Mouse (Mus musculus) lung, postnatal 0 days (tissue): ENCODE measurements around the gene Mocs1. TPM values are rescaled to one million over a fixed set of nuclear protein-coding genes. Genes with fewer than 3 reads are reported as not detected.
A peak's percentile ranks its signal among the peaks of the same experiment; 100 is the strongest.

Source experiments
- ATAC-seq: fragments of 200-750 bp; cut with Nextera tagmentation; 2 replicates; pipeline ENCODE4 v1.8.0; 2017; ENCODE audit warnings: moderate library complexity
- DNase-seq: peaks from one replicate; pipeline ENCODE4 v3.0.0-alpha.2; 2016; ENCODE audit warnings: low spot score
- H3K27ac ChIP-seq: fragments of 300-500 bp; sonication (generic); 2 replicates; pipeline ENCODE4 v1.5.1; 2014; ENCODE audit warnings: antibody characterized with exemption, mild to moderate bottlenecking, low read length, mixed read lengths
- H3K27me3 ChIP-seq: fragments of 300-500 bp; sonication (generic); replicated peaks from 2 replicates; pipeline ENCODE4 v1.6.1; 2014; ENCODE audit warnings: low read length, mixed read lengths; ENCODE audit not compliant: insufficient read depth
- H3K36me3 ChIP-seq: fragments of 300-500 bp; sonication (generic); 2 replicates; pipeline ENCODE4 v1.6.1; 2014; ENCODE audit warnings: low read length, mixed read lengths; ENCODE audit not compliant: insufficient read depth
- H3K4me1 ChIP-seq: fragments of 300-500 bp; sonication (generic); 2 replicates; pipeline ENCODE4 v1.6.1; 2014; ENCODE audit warnings: antibody characterized with exemption, low read depth, low read length, mixed read lengths; ENCODE audit not compliant: insufficient read depth
- H3K4me2 ChIP-seq: fragments of 300-500 bp; sonication (generic); replicated peaks from 2 replicates; pipeline ENCODE4 v1.6.1; 2014; ENCODE audit warnings: low read depth, mild to moderate bottlenecking, low read length, moderate library complexity, mixed read lengths
- H3K4me3 ChIP-seq: fragments of 300-500 bp; sonication (generic); 2 replicates; pipeline ENCODE4 v1.5.1; 2014; ENCODE audit warnings: low read depth, low read length
- H3K9ac ChIP-seq: fragments of 300-500 bp; sonication (generic); replicated peaks from 2 replicates; pipeline ENCODE4 v1.6.1; 2014; ENCODE audit warnings: low read depth, mild to moderate bottlenecking
- H3K9me3 ChIP-seq: fragments of 300-500 bp; sonication (generic); 2 replicates; pipeline ENCODE4 v1.6.1; 2016; ENCODE audit warnings: low read length, mixed read lengths
- CTCF ChIP-seq: IDR thresholded peaks from 2 replicates; pipeline ENCODE4 v1.5.1; 2016; ENCODE audit warnings: antibody characterized with exemption, mild to moderate bottlenecking
- EP300 ChIP-seq: IDR thresholded peaks from 2 replicates; pipeline ENCODE4 v1.6.1; 2016; ENCODE audit warnings: antibody characterized with exemption, mild to moderate bottlenecking, control low read depth
- WGBS: fragments of 180-500 bp; shearing (Covaris S2); extraction: QIAGEN DNeasy Blood & Tissue Kit; methylation state at CpG from one replicate; pipeline ENCODE4 v1.1.7; 2014; 5-methylcytosine and 5-hydroxymethylcytosine counted together
- polyA plus RNA-seq: library from polyadenylated mRNA; unstranded; fragments of >200 nt; fragmentation: Nextera tagmentation; extraction: Ambion mirVana; gene quantifications from 2 replicates; pipeline ENCODE4 v1.2.1, GENCODE M21; 2015

The Mocs1 gene
- polyA plus RNA-seq, 1 experiment from 2014 or later: 7.2 TPM

DNA sequence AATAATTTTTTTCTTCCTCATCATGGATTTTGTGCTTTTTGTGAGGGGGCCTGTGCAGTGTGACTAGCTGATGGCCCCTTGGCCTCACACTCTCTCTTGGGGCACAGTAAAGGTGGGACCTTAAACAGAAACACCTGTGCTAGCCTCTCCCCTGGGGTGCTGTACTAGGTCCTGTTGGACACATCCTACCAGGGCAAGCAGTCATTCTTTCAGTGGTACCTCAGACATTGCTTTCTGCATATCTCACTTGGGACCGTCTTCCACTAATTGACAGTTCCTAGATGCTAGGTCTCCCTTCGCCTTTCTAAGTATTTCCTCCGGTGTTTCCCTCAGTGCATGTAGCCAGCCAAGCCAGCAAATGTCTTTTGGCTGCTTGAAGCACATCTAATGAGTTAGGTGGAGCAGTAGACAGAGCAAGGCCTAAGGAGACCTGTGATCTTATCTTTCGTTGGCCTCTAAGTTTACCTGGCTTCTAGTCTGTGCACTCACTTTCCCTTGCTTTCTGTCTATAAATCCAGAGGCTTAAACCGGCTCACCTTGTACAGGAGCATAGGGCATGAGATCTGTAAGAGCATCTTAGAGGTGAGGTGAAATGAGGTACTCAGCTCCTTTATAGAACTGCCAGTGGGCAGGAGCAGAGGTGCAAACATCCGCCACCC is 1.4 kb downstream of the Mocs1 start:
- no peak for DNase-seq
- Histone ChIP-seq H3K9me3 (no peaks in the 10 kb centered on the region), H3K27me3 (no peaks in the 10 kb centered on the region), H3K36me3 (peaks cover 12% of the 10 kb centered on the region; the same call in 1 of the 2 replicates), H3K4me2 (peak overlapping the region; percentile 76), H3K27ac (peak overlapping the region; percentile 91), H3K4me3 (peak overlapping the region; percentile 67), H3K4me1 (peaks cover 18% of the 10 kb centered on the region; the same call in 1 of the 2 replicates), H3K9ac (peak overlapping the region; percentile 32; the same call in 1 of the 2 replicates)
- ATAC-seq: no peak
- TF ChIP-seq EP300 (no peak), CTCF (no peak)
- 68% methylated on average over 6 of the region's 6 CpGs for WGBS

DNA sequence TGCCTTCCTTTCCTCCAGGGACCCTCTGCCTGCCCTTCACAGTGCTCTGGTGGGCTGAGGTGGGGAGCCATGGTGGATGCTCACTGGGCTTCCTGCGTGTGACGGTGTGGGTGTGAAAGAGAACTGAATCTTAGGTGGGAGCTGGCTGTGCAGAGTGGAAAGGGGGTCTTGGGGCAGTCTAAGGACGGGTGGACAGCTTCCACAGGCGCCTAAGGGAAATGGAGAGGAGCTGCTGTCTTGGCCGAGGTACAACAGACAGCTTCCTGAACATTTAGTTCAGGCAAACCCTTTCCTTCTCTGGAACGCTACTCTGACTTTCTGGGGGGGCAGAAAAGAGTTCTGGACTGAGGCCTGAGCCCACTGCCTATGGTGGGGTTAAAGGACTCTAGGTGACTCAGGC is 2.0 kb downstream of the Mocs1 start:
- H3K36me3 ChIP-seq: peaks cover 12% of the 10 kb centered on the region
- H3K27ac ChIP-seq: peak overlapping the region; percentile 91; the same call in 1 of the 2 replicates
- H3K27me3 ChIP-seq: no peaks in the 10 kb centered on the region
- peaks cover 18% of the 10 kb centered on the region; the same call in 1 of the 2 replicates for H3K4me1 ChIP-seq
- H3K4me2 ChIP-seq: peak overlapping the region; percentile 76
- H3K4me3 ChIP-seq: 0 out of 2 replicates have a peak overlapping the region, but pooled peaks have one; percentile 67
- peak overlapping the region; percentile 32; the same call in 1 of the 2 replicates for H3K9ac ChIP-seq
- no peak for ATAC-seq
- no peaks in the 10 kb centered on the region for H3K9me3 ChIP-seq
- WGBS: 43% methylated on average over 6 of the region's 6 CpGs
- peak; percentile 44 for DNase-seq
- TF ChIP-seq EP300 (peak; percentile 36; the same call in 1 of the 2 replicates), CTCF (no peak)

DNA sequence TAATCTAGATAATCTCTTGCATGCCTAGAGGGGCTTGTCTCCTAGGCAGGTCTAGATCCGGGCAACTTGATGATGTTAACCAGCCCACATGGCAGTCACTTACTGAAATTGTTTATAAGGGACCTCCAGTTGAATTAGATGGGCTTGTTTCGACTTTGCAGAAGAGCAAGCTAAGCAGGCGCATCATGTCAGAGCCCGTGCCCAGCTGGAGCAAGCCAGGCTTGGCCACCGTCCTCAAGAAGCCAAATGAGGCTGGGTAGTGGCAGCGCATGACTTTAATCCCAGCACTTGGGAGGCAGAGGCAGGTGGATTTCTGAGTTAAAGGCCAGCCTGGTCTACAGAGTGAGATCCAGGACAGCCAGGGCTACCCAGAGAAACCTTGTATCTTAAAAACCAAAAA is 3.0 kb downstream of the Mocs1 start:
- no peaks in the 10 kb centered on the region for H3K27me3 ChIP-seq
- no peak for ATAC-seq
- H3K27ac ChIP-seq: no peak overlapping the region
- no peak overlapping the region for H3K4me3 ChIP-seq
- H3K9me3 ChIP-seq: no peaks in the 10 kb centered on the region
- TF ChIP-seq EP300: no peak
- TF ChIP-seq CTCF: no peak
- no peak overlapping the region for H3K4me2 ChIP-seq
- H3K36me3 ChIP-seq: peaks cover 22% of the 10 kb centered on the region
- peaks cover 18% of the 10 kb centered on the region; the same call in 1 of the 2 replicates for H3K4me1 ChIP-seq
- no peak overlapping the region for H3K9ac ChIP-seq
- WGBS: 91% methylated on average over 6 of the region's 6 CpGs
- no peak for DNase-seq

DNA sequence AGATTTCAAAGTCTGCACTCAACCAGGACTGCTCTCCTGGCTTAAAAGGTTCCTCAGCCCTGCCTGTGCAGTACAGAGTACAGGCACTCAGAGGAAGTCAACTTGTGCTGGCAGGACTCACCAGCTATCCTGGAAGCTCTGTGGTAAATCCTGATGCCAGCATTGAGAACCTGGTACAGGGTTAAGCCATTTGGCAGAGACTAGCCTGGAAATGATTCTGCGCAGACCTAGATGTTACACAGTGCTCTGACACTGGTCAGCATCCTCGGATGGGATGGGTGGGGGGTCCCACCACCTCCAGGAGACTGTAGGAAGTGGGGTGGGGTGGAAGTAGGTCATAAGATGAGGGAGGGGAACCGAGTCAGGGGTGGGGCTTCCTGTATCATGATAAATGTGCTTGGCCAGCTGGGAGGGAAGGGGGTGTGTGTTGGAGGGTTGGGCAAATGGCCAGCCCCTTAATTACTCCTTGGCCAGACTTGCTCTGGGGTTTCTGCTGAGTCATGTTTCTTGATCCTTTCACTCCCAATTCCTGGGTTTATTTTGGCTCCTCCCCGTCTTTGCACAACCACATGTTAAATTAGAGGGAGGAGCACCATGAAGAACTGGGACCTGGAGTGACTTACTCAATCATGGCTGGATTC is 4.0 kb downstream of the Mocs1 start:
- Histone ChIP-seq H3K9ac (no peak overlapping the region), H3K27me3 (no peaks in the 10 kb centered on the region), H3K36me3 (peaks cover 22% of the 10 kb centered on the region), H3K4me3 (no peak overlapping the region), H3K27ac (peak overlapping the region; percentile 65; the same call in 1 of the 2 replicates), H3K4me2 (no peak overlapping the region), H3K4me1 (peaks cover 18% of the 10 kb centered on the region; the same call in 1 of the 2 replicates), H3K9me3 (no peaks in the 10 kb centered on the region)
- ATAC-seq: peak; percentile 24
- TF ChIP-seq EP300 (peak; percentile 56), CTCF (no peak)
- DNase-seq: peak; percentile 94
- WGBS: 37% methylated on average over 4 of the region's 4 CpGs

DNA sequence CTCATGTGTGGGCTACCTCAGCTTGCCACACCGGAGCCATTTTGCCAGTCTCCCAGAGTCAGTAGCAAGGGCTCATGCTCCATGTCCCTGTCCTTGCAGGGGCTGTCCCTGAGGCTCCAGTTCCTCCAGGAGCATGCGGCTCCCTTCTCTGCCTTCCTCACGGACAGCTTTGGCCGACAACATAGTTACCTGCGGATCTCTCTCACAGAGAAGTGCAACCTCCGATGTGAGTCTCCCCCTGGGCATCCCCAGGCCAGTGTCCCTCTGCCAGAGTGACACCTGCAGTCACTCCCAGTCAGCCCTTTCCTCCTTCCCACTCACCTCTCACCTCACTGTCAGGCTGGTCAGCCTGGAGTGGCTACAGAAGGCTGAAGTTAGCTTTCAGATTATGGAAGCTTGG is 4.9 kb downstream of the Mocs1 start:
- DNase-seq (no peak), ATAC-seq (no peak)
- Histone ChIP-seq H3K4me2 (no peak overlapping the region), H3K9ac (no peak overlapping the region), H3K9me3 (no peaks in the 10 kb centered on the region), H3K4me3 (no peak overlapping the region), H3K36me3 (peaks cover 22% of the 10 kb centered on the region), H3K27me3 (no peaks in the 10 kb centered on the region), H3K4me1 (peaks cover 18% of the 10 kb centered on the region; the same call in 1 of the 2 replicates), H3K27ac (no peak overlapping the region)
- TF ChIP-seq CTCF (no peak), EP300 (no peak)
- 94% methylated on average over 6 of the region's 6 CpGs for WGBS

DNA sequence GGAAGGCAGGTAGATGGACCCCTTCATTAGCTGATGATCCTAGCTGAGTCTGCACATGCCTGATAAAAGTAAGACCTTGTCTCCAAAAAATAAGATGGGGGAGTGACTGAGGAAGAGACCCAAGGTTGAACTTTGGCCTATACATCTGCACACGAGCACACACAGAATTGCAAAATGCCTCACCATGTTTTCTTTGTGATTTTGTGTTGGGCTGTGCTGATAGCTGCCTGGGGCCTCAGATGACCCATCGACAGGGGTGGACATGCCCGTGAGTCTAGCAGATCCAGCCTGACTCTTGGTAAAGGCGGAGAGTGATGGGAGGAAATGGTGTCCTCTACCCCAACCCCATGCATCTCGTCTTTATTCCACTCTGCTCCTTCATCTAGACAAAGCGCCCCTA is 6.1 kb downstream of the Mocs1 start:
- Histone ChIP-seq H3K4me2 (no peak overlapping the region), H3K27me3 (no peaks in the 10 kb centered on the region), H3K4me1 (peaks cover 18% of the 10 kb centered on the region; the same call in 1 of the 2 replicates), H3K27ac (no peak overlapping the region), H3K36me3 (peaks cover 22% of the 10 kb centered on the region), H3K9ac (no peak overlapping the region), H3K4me3 (no peak overlapping the region), H3K9me3 (no peaks in the 10 kb centered on the region)
- ATAC-seq (no peak), DNase-seq (no peak)
- TF ChIP-seq CTCF: no peak
- no peak for TF ChIP-seq EP300
- WGBS: 70% methylated on average over 6 of the region's 6 CpGs
